Mouse (Mus musculus) stomach, embryonic 14.5 days (tissue): ENCODE results near the gene Prpf8. TPM values are rescaled to one million over a fixed set of nuclear protein-coding genes. Genes with fewer than 3 reads are reported as not detected.
A peak's percentile ranks its signal among the peaks of the same experiment; 100 is the strongest.

Source experiments
- ATAC-seq: fragments of 200-750 bp; cut with Nextera tagmentation; 2 replicates; pipeline ENCODE4 v1.8.0; 2017; ENCODE audit warnings: low read depth, moderate TSS enrichment; ENCODE audit not compliant: insufficient number of reproducible peaks, insufficient read depth, low FRiP score
- H3K27ac ChIP-seq: fragments of 300-500 bp; sonication (generic); 2 replicates; pipeline ENCODE4 v1.5.1; 2014; ENCODE audit warnings: mild to moderate bottlenecking, low read length, moderate library complexity, mixed read lengths
- H3K27me3 ChIP-seq: fragments of 300-500 bp; sonication (generic); 2 replicates; pipeline ENCODE4 v1.6.1; 2014; ENCODE audit warnings: low read length, control low read depth, mixed read lengths; ENCODE audit not compliant: control insufficient read depth, insufficient read depth
- H3K36me3 ChIP-seq: fragments of 300-500 bp; sonication (generic); 2 replicates; pipeline ENCODE4 v1.6.1; 2014; ENCODE audit warnings: mild to moderate bottlenecking, control low read depth, low read length, moderate library complexity, mixed read lengths; ENCODE audit not compliant: control insufficient read depth, insufficient read depth
- H3K4me1 ChIP-seq: fragments of 300-500 bp; sonication (generic); 2 replicates; pipeline ENCODE4 v1.6.1; 2014; ENCODE audit warnings: low read length, control low read depth, mixed read lengths; ENCODE audit not compliant: control insufficient read depth, insufficient read depth
- H3K4me2 ChIP-seq: fragments of 300-500 bp; sonication (generic); replicated peaks from 2 replicates; pipeline ENCODE4 v1.6.1; 2014; ENCODE audit warnings: low read depth, low read length, control low read depth
- H3K4me3 ChIP-seq: fragments of 300-500 bp; sonication (generic); 2 replicates; pipeline ENCODE4 v1.5.1; 2014; ENCODE audit warnings: low read depth, low read length, control low read depth
- H3K9ac ChIP-seq: fragments of 300-500 bp; sonication (generic); replicated peaks from 2 replicates; pipeline ENCODE4 v1.6.1; 2014; ENCODE audit warnings: low read depth, mild to moderate bottlenecking, control low read depth, low read length, moderate library complexity, mixed read lengths
- H3K9me3 ChIP-seq: fragments of 300-500 bp; sonication (generic); 2 replicates; pipeline ENCODE4 v1.6.1; 2016; ENCODE audit warnings: low read depth, low read length, control low read depth; ENCODE audit not compliant: control insufficient read depth
- WGBS: fragments of 180-500 bp; shearing (Covaris S2); extraction: QIAGEN DNeasy Blood & Tissue Kit; methylation state at CpG from one replicate; pipeline ENCODE4 v1.1.7; 2014; 5-methylcytosine and 5-hydroxymethylcytosine counted together
- polyA plus RNA-seq: library from polyadenylated mRNA; unstranded; fragments of >200 nt; fragmentation: Nextera tagmentation; extraction: Ambion mirVana; gene quantifications from 2 replicates; pipeline ENCODE4 v1.2.1, GENCODE M21; 2014

Gene Prpf8
- polyA plus RNA-seq, 1 experiment from 2014 or later, result 79.7 TPM

- H3K4me3 ChIP-seq, result no peak overlapping the region
- H3K27me3 ChIP-seq, result no peaks in the 10 kb centered on the region
Observed at GRCm38 (mm10) chr11:75529771-75530170, 43.2 kb downstream of the Prpf8 start.

GRCm38 (mm10) chr11:75530325-75530724 is 43.7 kb downstream of the Prpf8 start:
- H3K36me3 ChIP-seq, result no peaks in the 10 kb centered on the region
- ATAC-seq, result peak; percentile 53; the same call in 1 of the 2 replicates
- no peaks in the 10 kb centered on the region for H3K9me3 ChIP-seq
- WGBS, result 0% methylated on average over 10 of the region's 10 CpGs
- no peaks in the 10 kb centered on the region for H3K27me3 ChIP-seq
- H3K4me3 ChIP-seq, result peak overlapping the region; percentile 45
- no peak overlapping the region for H3K9ac ChIP-seq
- H3K4me2 ChIP-seq, result peak overlapping the region; percentile 83
- peaks cover 10% of the 10 kb centered on the region; the same call in 1 of the 2 replicates for H3K4me1 ChIP-seq
- H3K27ac ChIP-seq, result no peak overlapping the region

More at GRCm38 (mm10) chr11:75529771-75530170, 43.2 kb downstream of the Prpf8 start:
- Histone ChIP-seq H3K27ac (no peak overlapping the region), H3K9me3 (no peaks in the 10 kb centered on the region), H3K36me3 (no peaks in the 10 kb centered on the region), H3K4me1 (0 out of 2 replicates have a peak, but pooled peaks cover 5% of the 10 kb centered on the region), H3K9ac (no peak overlapping the region), H3K4me2 (no peak overlapping the region)
- no peak for ATAC-seq
- 27% methylated on average over 4 of the region's 4 CpGs for WGBS

- H3K27me3 ChIP-seq, result no peaks in the 10 kb centered on the region
- H3K4me2 ChIP-seq, result peak overlapping the region; percentile 83
- under 1% methylated on average over 31 of the region's 31 CpGs for WGBS
- peaks cover 10% of the 10 kb centered on the region; the same call in 1 of the 2 replicates for H3K4me1 ChIP-seq
- H3K36me3 ChIP-seq, result no peaks in the 10 kb centered on the region
- H3K9ac ChIP-seq, result peak overlapping the region; percentile 37; the same call in 1 of the 2 replicates
- peak; percentile 10; the same call in 1 of the 2 replicates for ATAC-seq
- H3K27ac ChIP-seq, result no peak overlapping the region
- peak overlapping the region; percentile 45 for H3K4me3 ChIP-seq
- H3K9me3 ChIP-seq, result no peaks in the 10 kb centered on the region
Observed at GRCm38 (mm10) chr11:75530845-75531373, 44.3 kb downstream of the Prpf8 start.

GRCm38 (mm10) chr11:75531469-75532242 is 45.0 kb downstream of the Prpf8 start, which contains the start of gene Slc43a2:
Gene Slc43a2 (plus strand): TSS chr11:75531694.
- Histone ChIP-seq H3K27ac (peak within 1 kb of the TSS; percentile 17), H3K36me3 (no peaks in the 10 kb centered on the region), H3K27me3 (no peaks in the 10 kb centered on the region), H3K4me2 (peak within 1 kb of the TSS; percentile 83), H3K4me1 (peaks cover 10% of the 10 kb centered on the region; the same call in 1 of the 2 replicates), H3K4me3 (peak within 1 kb of the TSS; percentile 45), H3K9me3 (no peaks in the 10 kb centered on the region), H3K9ac (peak within 1 kb of the TSS; percentile 37; the same call in 1 of the 2 replicates)
- peak; percentile 91 for ATAC-seq
- under 1% methylated on average over 62 of the region's 62 CpGs for WGBS

- Histone ChIP-seq H3K9ac (no peak overlapping the region), H3K36me3 (no peaks in the 10 kb centered on the region), H3K27ac (peak overlapping the region; percentile 16; the same call in 1 of the 2 replicates), H3K4me2 (peak overlapping the region; percentile 83), H3K4me1 (peaks cover 10% of the 10 kb centered on the region; the same call in 1 of the 2 replicates), H3K4me3 (peak overlapping the region; percentile 45), H3K9me3 (no peaks in the 10 kb centered on the region), H3K27me3 (no peaks in the 10 kb centered on the region)
- WGBS, result 15% methylated on average over 38 of the region's 38 CpGs
- ATAC-seq, result no peak
Observed at GRCm38 (mm10) chr11:75532340-75533277, 46.0 kb downstream of the Prpf8 start.

- Histone ChIP-seq H3K4me3 (0 out of 2 replicates have a peak overlapping the region, but pooled peaks have one; percentile 45), H3K9ac (no peak overlapping the region), H3K9me3 (no peaks in the 10 kb centered on the region), H3K27me3 (no peaks in the 10 kb centered on the region), H3K27ac (no peak overlapping the region), H3K36me3 (no peaks in the 10 kb centered on the region), H3K4me2 (peak overlapping the region; percentile 83; the same call in 1 of the 2 replicates), H3K4me1 (peaks cover 14% of the 10 kb centered on the region)
- 67% methylated on average over 6 of the region's 6 CpGs for WGBS
- ATAC-seq, result no peak
Observed at GRCm38 (mm10) chr11:75533314-75534015, 46.8 kb downstream of the Prpf8 start.

GRCm38 (mm10) chr11:75534286-75535033 is 47.8 kb downstream of the Prpf8 start:
- Histone ChIP-seq H3K27ac (no peak overlapping the region), H3K27me3 (no peaks in the 10 kb centered on the region), H3K4me3 (no peak overlapping the region), H3K4me1 (peaks cover 14% of the 10 kb centered on the region), H3K36me3 (no peaks in the 10 kb centered on the region), H3K9me3 (no peaks in the 10 kb centered on the region), H3K9ac (no peak overlapping the region), H3K4me2 (no peak overlapping the region)
- ATAC-seq, result no peak
- 57% methylated on average over 4 of the region's 4 CpGs for WGBS
